Mouse (Mus musculus) kidney, adult 18-20 months (tissue): ENCODE data around the gene Cenpf.

ENCODE experiments used
- DNase-seq: peaks from one replicate; pipeline ENCODE4 v3.0.0; 2021

Cenpf gene

GRCm38 (mm10) chr1:189627976-189628768 lies 59.7 kb downstream of the Cenpf start:
- DNase-seq = peak; percentile 54

- no peak for DNase-seq
Measured at GRCm38 (mm10) chr1:189624756-189625155, 63.1 kb downstream of the Cenpf start.

GRCm38 (mm10) chr1:189618970-189619740 lies 68.7 kb downstream of the Cenpf start:
- DNase-seq = no peak

DNA sequence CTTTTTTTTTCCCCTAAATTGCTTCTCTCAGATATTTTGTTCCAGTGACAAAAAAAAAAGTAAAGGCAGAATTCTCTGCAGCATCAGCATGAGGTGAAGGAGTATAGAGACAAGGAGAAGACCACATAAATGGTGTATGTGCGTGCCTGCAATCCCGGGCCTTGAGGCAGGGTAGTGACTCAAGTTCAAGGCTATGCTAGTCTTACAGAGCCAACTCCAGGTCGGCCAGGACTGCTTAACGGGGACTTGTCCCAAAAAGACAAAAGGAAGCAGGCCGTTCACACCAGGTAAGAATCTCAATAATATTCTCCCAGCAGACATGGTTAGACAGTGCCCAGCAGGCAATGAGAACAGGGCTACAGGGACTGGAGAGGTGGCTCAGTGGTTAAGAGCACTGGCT lies 70.5 kb downstream of the Cenpf start:
- DNase-seq = no peak

DNA sequence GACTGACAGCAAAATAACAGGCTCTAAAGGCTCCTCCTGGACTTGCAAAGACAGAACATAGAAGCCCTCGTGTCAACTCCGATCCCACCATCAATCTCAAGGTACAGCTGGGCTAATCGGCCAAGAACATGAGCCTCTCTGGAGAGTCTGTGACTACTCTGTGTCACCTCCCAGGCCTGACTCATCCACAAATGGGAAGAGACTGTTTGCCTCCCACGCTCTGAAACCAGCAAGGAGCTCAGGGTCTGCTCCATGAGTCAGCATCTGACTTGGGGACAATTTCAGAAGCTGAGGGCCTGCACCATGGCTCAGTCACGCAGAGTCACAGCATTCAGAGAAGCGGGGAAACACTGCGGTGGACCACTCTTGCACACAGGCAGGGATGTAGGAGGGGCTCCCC lies 72.6 kb downstream of the Cenpf start:
- no peak for DNase-seq

- DNase-seq = no peak
Measured at GRCm38 (mm10) chr1:189613076-189613475, 74.8 kb downstream of the Cenpf start.

DNA sequence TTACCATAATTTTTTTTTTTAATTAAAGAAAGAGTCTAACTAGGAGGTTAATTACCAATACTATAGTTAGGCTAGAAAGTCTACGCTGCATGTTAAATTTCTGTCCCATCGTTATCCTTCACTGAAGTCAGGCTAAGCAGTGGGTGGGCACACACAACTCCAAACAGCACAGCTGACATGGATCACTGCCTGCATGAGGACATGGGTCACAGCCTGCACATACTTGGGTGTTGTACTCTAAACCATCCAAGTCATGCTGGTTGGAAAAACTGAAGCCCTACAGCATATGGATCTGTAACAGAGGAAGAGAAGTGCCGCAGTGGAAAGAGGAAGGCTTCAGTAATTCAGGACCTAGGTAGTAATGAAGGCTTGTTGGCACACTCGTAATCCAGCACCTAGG lies 76.1 kb downstream of the Cenpf start:
- no peak for DNase-seq

DNA sequence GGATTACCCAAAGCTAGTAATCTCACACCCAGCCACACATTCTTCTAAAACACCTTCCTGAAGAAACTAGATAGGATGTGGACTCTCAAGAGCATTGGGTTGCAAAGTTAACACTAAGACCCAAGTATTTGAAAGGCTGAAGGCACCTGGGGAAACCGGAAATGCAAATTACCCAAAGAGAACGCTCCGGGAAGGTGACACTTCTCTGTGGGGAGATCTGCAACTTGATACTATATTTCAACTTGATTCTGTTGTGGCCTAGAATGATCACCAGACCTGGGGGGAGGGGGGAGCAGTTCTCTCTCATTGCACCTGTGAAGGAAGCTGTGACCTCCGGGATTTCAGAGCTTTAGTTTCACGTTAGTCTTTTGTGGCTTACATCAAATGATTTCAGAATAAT lies 79.2 kb downstream of the Cenpf start:
- no peak for DNase-seq

DNA sequence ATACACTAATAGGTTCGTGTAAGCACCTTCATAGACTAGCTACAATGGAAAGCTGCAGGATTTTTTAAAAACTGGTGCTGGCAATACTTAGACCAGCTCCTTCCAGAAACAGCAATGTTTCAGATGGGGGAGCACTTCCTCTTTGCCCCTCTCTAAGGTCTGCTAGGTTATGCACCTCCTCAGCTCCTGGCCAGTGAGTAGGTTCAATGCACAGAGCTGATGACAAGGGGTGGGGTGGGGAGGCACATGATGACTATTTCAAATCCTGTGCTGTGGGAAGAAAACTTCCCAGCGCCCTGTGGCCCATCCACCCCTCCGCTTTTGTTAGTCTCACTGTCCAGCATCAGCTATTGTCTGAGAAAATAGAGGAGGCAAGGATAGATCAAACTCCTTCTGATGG lies 79.8 kb downstream of the Cenpf start:
- no peak for DNase-seq

GRCm38 (mm10) chr1:189605598-189606126 lies 82.2 kb downstream of the Cenpf start:
- DNase-seq = no peak

- DNase-seq = no peak
Measured at GRCm38 (mm10) chr1:189597096-189597495, 90.8 kb downstream of the Cenpf start.
